Mouse (Mus musculus): ENCODE measurements around the gene Zcchc2.

- TF ChIP-seq ZC3H11A (IDR thresholded peaks at IDR 0.05; ENCODE audit: low read depth, low read length) (no peak), CTCF (conservative IDR thresholded peaks at IDR 0.05 in 1 of 2, IDR thresholded peaks at IDR 0.05 in 1 of 2; ENCODE audit: low read depth in 2 of 2, low read length in 2 of 2) (no peak), HCFC1 (IDR thresholded peaks at IDR 0.05; ENCODE audit: low read depth, low read length) (no peak), SIN3A (IDR thresholded peaks at IDR 0.05; ENCODE audit: low read length) (no peak), MYC (IDR thresholded peaks at IDR 0.05; ENCODE audit: low read depth, low read length) (no peak), POLR2A (IDR thresholded peaks at IDR 0.05; ENCODE audit: low read depth, low read length) (no peak), MAX (IDR thresholded peaks at IDR 0.05; ENCODE audit: low read length) (no peak), USF1 (IDR thresholded peaks at IDR 0.05; ENCODE audit: low read depth, low read length) (no peak)
These were observed 58.8 kb downstream of the Zcchc2 start for GRCm38 (mm10) chr1:106049036-106049435.

Measured in CH12.LX (cell line).